7 mouse cellular contexts compared by ENCODE assay signal in the genomic region with DNA sequence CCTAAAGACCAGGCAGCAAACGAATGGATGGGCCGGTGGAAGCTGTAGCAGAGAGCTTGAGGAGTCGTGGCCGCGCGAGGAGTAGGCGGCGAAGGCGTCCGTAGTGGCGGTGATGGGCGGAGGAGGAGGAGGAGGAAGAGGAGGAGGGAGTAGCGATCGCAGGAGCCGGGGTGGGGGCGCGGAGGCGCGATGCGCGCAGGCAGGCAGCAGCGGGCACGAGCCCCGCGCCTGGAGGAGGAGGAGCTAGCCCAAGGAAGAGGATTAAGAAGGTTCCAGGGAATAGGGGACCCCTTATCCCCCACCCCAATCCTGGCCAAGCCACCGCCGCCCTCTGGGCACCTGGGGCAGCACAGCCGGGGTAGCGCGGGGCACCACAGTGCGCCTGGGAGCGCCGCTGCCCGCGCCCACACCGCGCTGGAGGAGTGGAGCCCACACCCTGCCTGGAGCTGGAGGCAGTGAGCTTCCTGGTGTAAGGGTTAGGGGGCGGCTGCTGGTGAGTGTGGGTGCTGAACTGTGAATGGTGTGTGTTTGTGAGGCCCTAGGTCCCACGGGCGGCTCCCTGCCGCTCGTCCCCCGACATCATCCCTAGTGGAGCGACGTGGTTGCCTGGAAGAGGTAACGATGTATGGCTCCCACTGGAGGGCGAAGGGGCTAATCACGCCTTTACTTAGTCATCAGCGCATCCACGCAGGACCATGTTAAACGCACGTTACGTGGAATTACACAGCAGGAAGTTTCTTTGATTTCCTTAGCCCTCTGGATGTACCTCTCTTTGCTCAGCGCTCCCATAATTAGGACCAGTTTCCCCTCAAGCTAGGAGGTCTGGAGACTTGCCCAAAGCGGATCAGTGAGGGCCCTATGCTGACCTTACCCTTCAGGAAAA. TPM values are rescaled to one million over a fixed set of nuclear protein-coding genes. Genes with fewer than 3 reads are reported as not detected.
DNase-seq lines count a peak whose midpoint lies in the region; ATAC-seq lines count a peak whose summit lies in the region.

A gene (minus strand): TSS at position 125 of the 883 bp plus-strand sequence.

- no peak within 1 kb of the TSS for H3K27ac ChIP-seq in stomach, embryonic 16.5 days (ENCODE audit: low read length)

- H3K9me3 ChIP-seq in stomach, embryonic 16.5 days (replicated peaks; ENCODE audit: control insufficient read depth, low read length) = no peaks in the 10 kb centered on the region

- H3K9ac ChIP-seq in stomach, embryonic 16.5 days (ENCODE audit: low read length) = peak within 1 kb of the TSS; percentile 67

- under 1% methylated on average over 54 of the region's 55 CpGs for WGBS in stomach, embryonic 16.5 days

- no peaks in the 10 kb centered on the region for H3K4me1 ChIP-seq in stomach, embryonic 16.5 days (ENCODE audit: control insufficient read depth, insufficient read depth, low read length)

- peak; percentile 4 for DNase-seq in urinary bladder, postnatal 14 days (ENCODE audit: low spot score)
- no peak for DNase-seq in urinary bladder, postnatal 25 days (ENCODE audit: low spot score)
- peak; percentile 67 to 74 for DNase-seq in cerebellum, postnatal 25 days
- DNase-seq in frontal cortex, postnatal 25 days (ENCODE audit: low spot score in 2 of 2) = peak; percentile 63 to 69
- peak; percentile 81 for DNase-seq in layer of hippocampus, adult 9-11 months

- peak within 1 kb of the TSS; percentile 96 for H3K4me2 ChIP-seq in stomach, embryonic 16.5 days (ENCODE audit: low read depth, low read length)

- ATAC-seq in megakaryocyte progenitor cell, adult 5-6 weeks (replicated peaks; ENCODE audit: poor library complexity) = 0 out of 2 replicates have a peak, but pooled peaks have one; percentile 29
- ATAC-seq in stomach, embryonic 16.5 days (ENCODE audit: insufficient read depth, low FRiP score) = peak; percentile 86

- peaks cover 12% of the 10 kb centered on the region; the same call in 1 of the 2 replicates for H3K27me3 ChIP-seq in stomach, embryonic 16.5 days (ENCODE audit: control insufficient read depth, insufficient read depth, low read length)

- peak within 1 kb of the TSS; percentile 62 for H3K4me3 ChIP-seq in stomach, embryonic 16.5 days (replicated peaks; ENCODE audit: low read length)

- H3K36me3 ChIP-seq in stomach, embryonic 16.5 days (ENCODE audit: control insufficient read depth, insufficient read depth, low read length) = no peaks in the 10 kb centered on the region

RNA-seq across cellular contexts. Expression of the gene that starts here (rescaled TPM):
- not detected in 2 replicates for total RNA-seq in megakaryocyte progenitor cell, adult 5-6 weeks (2015)
- not detected in 2 replicates for total RNA-seq in megakaryocyte progenitor cell, adult 5-6 weeks (2017)
- polyA plus RNA-seq in stomach, embryonic 16.5 days (2015; fragmentation: Nextera tagmentation; extraction: Ambion mirVana) = 1.1 and 1.5 TPM in 2 replicates

Comparison
In these comparisons a context has a peak if more than half of its experiments do, and no peak if none do; other contexts are left out.
1. Peak in ATAC-seq in megakaryocyte progenitor cell, adult 5-6 weeks; RNA of the gene not detected or under 1 TPM.